Mouse (Mus musculus) spleen, adult 2 months (tissue): ENCODE data around the gene Smyd3. TPM values are rescaled to one million over a fixed set of nuclear protein-coding genes. Genes with fewer than 3 reads are reported as not detected.

ENCODE experiments used
- DNase-seq, 2 experiments: peaks; one replicate each; pipeline versions ENCODE4 v3.0.0 to v3.0.0-alpha.2; 2012 to 2021; ENCODE audit warnings: low spot score in 2 of 2, low read depth in 1 of 2
- H3K27ac ChIP-seq: fragments of 200-500 bp; 2 replicates; pipeline ENCODE4 v1.5.1; 2012; ENCODE audit warnings: low read length, inconsistent platforms; ENCODE audit not compliant: insufficient read depth
- H3K27me3 ChIP-seq: fragments of 200-500 bp; 2 replicates; pipeline ENCODE4 v1.6.1; 2012; ENCODE audit warnings: mild to moderate bottlenecking, moderate library complexity, low read length, inconsistent platforms; ENCODE audit not compliant: control insufficient read depth, insufficient read depth
- H3K36me3 ChIP-seq: fragments of 200-500 bp; 2 replicates; pipeline ENCODE4 v1.6.1; 2012; ENCODE audit warnings: mild to moderate bottlenecking, low read length, inconsistent platforms; ENCODE audit not compliant: control insufficient read depth, insufficient read depth
- H3K4me1 ChIP-seq: fragments of 200-500 bp; 2 replicates; pipeline ENCODE4 v1.6.1; 2011; ENCODE audit warnings: inconsistent platforms; ENCODE audit not compliant: control insufficient read depth, insufficient read depth, insufficient read length
- H3K4me3 ChIP-seq: fragments of 200-500 bp; 2 replicates; pipeline ENCODE4 v1.5.1; 2011; ENCODE audit warnings: mild to moderate bottlenecking, inconsistent platforms; ENCODE audit not compliant: insufficient read depth, insufficient read length; ENCODE audit errors: extremely low read depth
- CTCF ChIP-seq: fragments of 200-500 bp; IDR thresholded peaks from 2 replicates; pipeline ENCODE4 v1.5.1; 2011; ENCODE audit warnings: mild to moderate bottlenecking, inconsistent platforms; ENCODE audit not compliant: insufficient read depth, insufficient read length, insufficient replicate concordance; ENCODE audit errors: extremely low read depth
- POLR2A ChIP-seq: fragments of 200-500 bp; IDR thresholded peaks from 2 replicates; pipeline ENCODE4 v1.6.1; 2011; ENCODE audit warnings: low read depth, low read length, inconsistent platforms
- WGBS: fragments of 180-500 bp; shearing (Covaris S2); methylation state at CpG from one replicate; pipeline ENCODE4 v1.1.7; 2018; 5-methylcytosine and 5-hydroxymethylcytosine counted together
- polyA plus RNA-seq: library from polyadenylated mRNA; depleted of rRNA; stranded (reverse); fragments of >200 nt; gene quantifications from 2 replicates; pipeline ENCODE4 v1.2.3, GENCODE M21; 2012

Gene Smyd3
- polyA plus RNA-seq, 1 experiment: 3.6 TPM

DNA sequence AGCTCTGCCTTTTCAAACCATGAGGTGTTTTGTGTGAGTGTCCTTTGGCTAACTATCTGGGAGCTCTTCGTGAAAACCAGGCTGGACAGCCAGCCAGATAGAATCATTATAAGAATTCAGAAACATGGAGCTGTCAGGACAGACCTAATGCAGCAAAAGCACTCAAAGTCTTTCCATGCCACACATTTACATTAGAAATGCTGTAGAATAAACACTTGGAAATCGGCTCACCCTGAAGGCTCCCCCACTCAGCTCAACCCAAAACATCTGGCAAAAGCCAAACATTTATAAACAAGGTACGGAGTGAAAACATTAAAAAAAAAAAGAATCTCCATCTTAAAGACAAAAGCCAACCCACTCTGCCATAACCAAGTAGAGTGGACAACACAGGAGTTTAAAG, 391.6 kb downstream of the Smyd3 start:
- H3K27me3 ChIP-seq: no peaks in the 10 kb centered on the region
- DNase-seq: no peak
- TF ChIP-seq POLR2A: no peak
- H3K36me3 ChIP-seq: no peaks in the 10 kb centered on the region
- H3K4me1 ChIP-seq: no peaks in the 10 kb centered on the region
- no peak overlapping the region for H3K27ac ChIP-seq
- WGBS: 89% methylated on average over 3 of the region's 3 CpGs
- no peak overlapping the region for H3K4me3 ChIP-seq

DNA sequence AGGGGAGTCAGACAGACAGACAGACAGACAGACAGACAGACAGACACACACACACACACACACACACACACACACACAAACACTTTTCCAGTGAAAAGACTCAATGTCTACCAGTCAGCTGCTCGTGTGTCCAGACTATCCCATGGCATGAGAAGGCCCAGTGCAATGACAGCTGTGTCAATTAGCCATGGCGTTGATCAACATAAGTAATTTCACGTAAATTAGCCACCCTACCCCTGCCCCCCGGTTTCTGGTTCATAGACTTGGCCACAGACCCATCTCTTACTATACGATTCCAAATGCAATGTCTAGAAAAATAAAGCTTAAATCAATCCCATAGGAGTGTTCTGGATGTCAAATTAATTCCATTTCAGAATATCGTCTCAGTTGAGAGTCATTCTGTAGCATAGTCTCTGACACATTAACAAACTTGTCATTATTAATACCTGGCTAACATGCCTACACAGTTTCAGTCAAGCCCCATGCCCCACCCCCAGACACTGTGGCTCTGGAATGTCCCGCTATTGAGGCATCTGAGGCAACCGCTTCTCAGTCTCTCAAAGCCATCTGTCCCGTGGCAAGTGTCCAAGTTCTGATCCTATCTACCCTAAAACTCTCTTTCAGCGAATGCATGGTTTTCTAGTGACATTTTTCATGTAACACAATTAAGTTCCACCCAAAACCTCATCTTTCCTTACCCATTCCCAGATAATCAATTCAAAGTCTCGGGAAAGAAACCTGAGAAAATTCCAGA, 395.2 kb downstream of the Smyd3 start:
- WGBS: 79% methylated on average over 11 of the region's 11 CpGs
- Histone ChIP-seq H3K27ac (no peak overlapping the region), H3K4me3 (no peak overlapping the region), H3K27me3 (no peaks in the 10 kb centered on the region), H3K4me1 (no peaks in the 10 kb centered on the region), H3K36me3 (no peaks in the 10 kb centered on the region)
- DNase-seq: no peak
- TF ChIP-seq POLR2A (no peak), CTCF (no peak)

DNA sequence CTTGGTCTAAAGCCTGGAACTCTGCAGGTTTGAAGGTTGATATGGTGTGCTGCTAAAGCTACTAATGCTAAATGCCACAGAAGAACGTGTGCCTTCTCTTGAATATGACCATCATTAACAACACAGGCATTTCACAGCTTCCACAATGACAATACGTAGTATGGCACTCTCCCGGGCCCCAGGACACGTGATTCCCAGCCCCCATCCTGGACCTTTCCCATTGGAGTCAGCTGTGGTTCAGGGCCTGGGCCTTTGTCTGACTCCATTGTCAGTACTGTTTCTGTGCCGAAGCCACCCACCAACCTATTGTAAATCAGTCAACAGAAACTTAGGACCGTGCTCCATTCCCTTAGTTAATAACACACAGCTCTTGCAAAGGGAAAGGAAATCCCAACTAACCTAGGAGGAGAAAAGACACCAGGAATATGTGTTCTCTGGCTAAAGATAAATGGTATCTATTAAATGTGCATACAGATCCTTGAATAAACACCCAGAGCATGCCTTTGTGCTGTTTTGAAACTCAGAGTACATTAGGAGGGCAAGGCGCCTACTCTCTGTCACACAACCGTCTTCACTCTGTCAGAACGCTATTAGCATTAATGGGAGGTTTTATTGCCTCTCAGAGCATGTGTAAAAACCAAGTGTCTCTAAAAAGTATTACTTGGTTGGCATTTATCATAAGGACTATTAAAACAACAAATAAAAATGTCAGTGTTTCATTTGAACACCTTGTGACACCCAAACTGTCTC, 397.4 kb downstream of the Smyd3 start:
- TF ChIP-seq POLR2A (no peak), CTCF (no peak)
- Histone ChIP-seq H3K36me3 (no peaks in the 10 kb centered on the region), H3K27me3 (no peaks in the 10 kb centered on the region), H3K4me1 (no peaks in the 10 kb centered on the region), H3K4me3 (no peak overlapping the region), H3K27ac (no peak overlapping the region)
- 92% methylated on average over 9 of the region's 9 CpGs for whole genome bisulfite sequencing
- no peak for DNase-seq

DNA sequence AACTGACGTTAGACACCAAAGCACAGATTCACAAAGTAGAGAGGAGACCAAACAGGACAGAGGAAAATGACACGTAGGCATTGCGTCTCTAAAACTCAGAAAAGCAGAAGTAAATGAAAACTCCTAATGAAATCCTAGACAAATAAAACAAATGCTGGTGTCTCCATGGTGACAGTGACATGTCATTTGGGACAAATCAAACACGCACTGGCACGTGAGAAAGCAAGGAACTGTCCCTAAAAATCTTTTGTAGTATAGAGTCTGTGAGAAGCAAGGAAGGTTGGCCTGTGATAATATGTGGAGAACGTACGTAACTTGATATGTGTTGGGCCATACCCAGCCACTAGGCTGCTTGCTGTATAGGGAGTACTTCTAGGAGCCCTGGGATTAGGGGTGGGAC, 399.2 kb downstream of the Smyd3 start:
- DNase-seq: no peak
- Histone ChIP-seq H3K27me3 (no peaks in the 10 kb centered on the region), H3K4me3 (no peak overlapping the region), H3K4me1 (no peaks in the 10 kb centered on the region), H3K27ac (no peak overlapping the region), H3K36me3 (no peaks in the 10 kb centered on the region)
- WGBS: 87% methylated on average over 7 of the region's 7 CpGs
- no peak for TF ChIP-seq CTCF
- TF ChIP-seq POLR2A: no peak

DNA sequence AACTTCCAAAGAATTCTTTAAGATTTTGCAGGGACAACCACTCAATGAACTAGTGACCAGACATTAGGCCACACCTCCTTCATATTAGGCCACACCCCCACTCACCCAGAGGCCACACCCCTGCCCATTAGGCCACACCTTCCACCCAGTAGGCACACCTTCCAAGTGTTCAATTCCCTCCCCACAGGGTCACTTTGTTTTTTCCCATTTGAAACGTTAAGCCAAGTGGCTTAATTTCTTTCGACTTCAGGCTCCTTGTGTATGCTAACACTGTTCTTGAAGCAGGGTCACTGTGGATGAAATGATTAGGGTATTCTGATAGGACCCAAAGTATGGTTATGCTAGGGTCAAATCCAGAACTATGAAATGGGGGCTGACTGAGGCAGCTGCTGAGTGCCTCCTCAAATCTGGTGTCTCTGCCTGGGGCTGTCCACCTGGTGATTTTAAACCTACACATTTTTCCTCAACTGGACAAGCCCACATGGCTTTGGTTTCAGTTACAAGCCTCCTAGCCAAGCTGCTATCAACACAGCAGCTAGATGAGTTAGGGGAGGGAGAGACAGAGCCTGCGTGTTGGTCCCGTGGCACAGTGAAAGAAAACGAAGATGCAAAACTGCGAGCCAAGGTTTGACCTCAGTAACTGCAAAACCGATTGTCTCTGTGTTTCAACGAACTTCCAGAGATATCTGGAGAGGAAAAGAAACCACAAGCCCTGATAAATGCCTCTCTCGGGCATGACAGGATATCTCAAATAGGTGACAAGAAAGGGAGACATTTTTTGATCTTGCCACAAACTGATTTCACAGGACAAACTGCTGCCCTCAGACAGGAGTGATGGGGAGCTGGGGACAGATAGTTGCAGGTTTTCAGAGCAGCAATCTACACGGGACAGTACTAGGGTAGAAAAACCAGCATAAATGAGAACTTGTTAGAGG, 400.8 kb downstream of the Smyd3 start:
- Histone ChIP-seq H3K4me3 (no peak overlapping the region), H3K27ac (no peak overlapping the region), H3K4me1 (no peaks in the 10 kb centered on the region), H3K27me3 (no peaks in the 10 kb centered on the region), H3K36me3 (no peaks in the 10 kb centered on the region)
- TF ChIP-seq CTCF: no peak
- no peak for TF ChIP-seq POLR2A
- no peak for DNase-seq
- 68% methylated on average over 10 of the region's 10 CpGs for WGBS

DNA sequence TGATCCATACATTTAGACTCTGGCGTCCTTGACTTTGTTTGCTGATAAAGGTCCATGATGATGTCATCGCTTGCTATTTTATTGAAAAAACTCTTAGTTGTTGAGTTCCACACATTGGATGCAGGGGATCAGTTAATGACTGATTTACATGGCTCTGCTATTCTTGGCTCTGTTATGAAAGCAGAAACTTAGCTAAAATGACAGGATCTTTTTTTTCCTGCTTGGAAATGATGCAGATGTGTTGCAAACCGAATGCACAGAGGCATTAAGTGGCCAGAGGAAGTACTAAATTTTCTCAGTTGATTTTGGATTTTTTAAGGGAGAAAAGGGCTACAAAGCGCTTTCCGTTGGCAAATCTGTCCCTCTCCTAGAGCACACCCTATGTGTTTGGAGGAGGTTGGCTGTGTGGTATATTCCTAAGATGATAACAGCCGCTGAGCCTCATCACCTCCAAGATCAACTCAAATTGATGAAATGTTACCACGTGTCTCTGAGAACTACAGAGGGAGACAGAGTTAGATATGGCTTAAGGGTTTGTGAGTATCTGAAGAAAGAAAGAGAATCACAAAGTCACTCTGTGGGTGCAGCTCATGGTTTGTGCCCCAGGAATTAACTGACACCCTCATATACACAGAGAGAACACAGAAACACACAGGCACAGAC, 402.9 kb downstream of the Smyd3 start:
- TF ChIP-seq CTCF (no peak), POLR2A (no peak)
- Histone ChIP-seq H3K4me3 (no peak overlapping the region), H3K27ac (no peak overlapping the region), H3K27me3 (no peaks in the 10 kb centered on the region), H3K4me1 (no peaks in the 10 kb centered on the region), H3K36me3 (no peaks in the 10 kb centered on the region)
- WGBS: 86% methylated on average over 7 of the region's 7 CpGs
- DNase-seq: no peak
